In the genomic region with DNA sequence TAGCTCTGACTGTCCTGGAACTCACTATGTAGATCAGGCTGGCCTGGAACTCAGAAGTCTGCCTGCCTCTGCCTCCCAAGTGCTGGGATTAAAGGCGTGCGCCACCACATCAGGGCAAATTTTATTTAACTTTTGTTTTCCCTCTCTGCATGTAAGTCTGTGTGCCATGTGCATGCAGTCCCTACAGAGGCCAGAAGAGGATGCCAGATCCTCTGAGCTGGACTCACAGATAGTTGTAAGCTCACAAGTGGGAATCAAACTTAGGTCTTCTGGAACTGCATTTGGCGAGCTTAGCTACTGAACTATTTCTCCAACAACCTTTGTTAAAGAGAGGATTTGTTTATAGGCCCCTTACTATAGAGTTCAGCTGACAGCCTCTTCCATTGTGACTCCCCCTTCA, we compare ENCODE assay signal across 17 mouse cellular contexts. TPM values are rescaled to one million over a fixed set of nuclear protein-coding genes. Genes with fewer than 3 reads are reported as not detected.
DNase-seq lines count a peak whose midpoint lies in the region; ATAC-seq and TF ChIP-seq lines count a peak whose summit lies in the region.
"Had no signal": no experiment of that assay in that cellular context is flagged by ENCODE, and none has a peak within 500 bp of the region (broad histone marks: within the 10 kb centered on the region; RNA-seq: fewer than 3 reads in every experiment).

No protein-coding gene starts in this region.

- no peak overlapping the region for H3K27ac ChIP-seq in gastrocnemius, adult 2 months
- no peak overlapping the region for H3K27ac ChIP-seq in liver, postnatal 0 days (ENCODE audit: low read depth)
- no peak overlapping the region for H3K27ac ChIP-seq in liver, embryonic 12.5 days
- H3K27ac ChIP-seq in bone marrow, adult 2 months (ENCODE audit: control insufficient read depth, insufficient read depth, low read depth, low read length, poor library complexity) = no peak overlapping the region
- H3K27ac ChIP-seq: embryonic facial prominence, embryonic 13.5 days; forebrain, embryonic 10.5 days; limb, embryonic 13.5 days; midbrain, embryonic 15.5 days; neural tube, embryonic 12.5 days had no signal

- TF ChIP-seq EP300 in liver, postnatal 0 days (IDR thresholded peaks at IDR 0.05; ENCODE audit: low read depth) = no peak

- no peak overlapping the region for H3K4me3 ChIP-seq in gastrocnemius, adult 2 months
- no peak overlapping the region for H3K4me3 ChIP-seq in liver, postnatal 0 days (ENCODE audit: low read depth, low read length)
- no peak overlapping the region for H3K4me3 ChIP-seq in liver, embryonic 12.5 days
- H3K4me3 ChIP-seq in bone marrow, adult 2 months (replicated peaks; ENCODE audit: control insufficient read depth, low read depth, low read length) = no peak overlapping the region
- H3K4me3 ChIP-seq: embryonic facial prominence, embryonic 13.5 days; forebrain, embryonic 10.5 days; limb, embryonic 13.5 days; midbrain, embryonic 15.5 days; neural tube, embryonic 12.5 days had no signal

- DNase-seq in gastrocnemius, adult 2 months = no peak
- no peak for DNase-seq in gastrocnemius, postnatal 36 days
- no peak for DNase-seq in liver, postnatal 0 days
- peak; percentile 16 for DNase-seq in CD4-positive helper T cell, adult 2 months (ENCODE audit: low read depth, low spot score)
- no peak for DNase-seq in spleen, adult 18-20 months
- no peak for DNase-seq in adipocyte (ENCODE audit: low spot score)
- DNase-seq: cerebellum, adult 11 months; layer of hippocampus, postnatal 36 days; lung, postnatal 36 days had no signal

- intact Hi-C loops in gastrocnemius, adult 2 months (cut with DNase I) = loop anchor here (10.0 kb wide), 1 partner anchor 233 kb away; no protein-coding TSS in a partner anchor
- intact Hi-C loops in gastrocnemius, postnatal 36 days (cut with DNase I) = loop anchor here (10.0 kb wide), 1 partner anchor 233 kb away; no protein-coding TSS in a partner anchor

- WGBS in liver, postnatal 0 days (ENCODE audit: insufficient replicate concordance) = 81% methylated on average over 3 of the region's 3 CpGs
- WGBS in liver, embryonic 12.5 days (ENCODE audit: insufficient replicate concordance) = 80% methylated on average over 3 of the region's 3 CpGs
- WGBS in bone marrow, adult 2 months = 81% methylated on average over 3 of the region's 3 CpGs

- no peak for TF ChIP-seq POLR2A in bone marrow, adult 2 months (IDR thresholded peaks at IDR 0.05; ENCODE audit: borderline replicate concordance, control insufficient read depth, low read depth, low read length)

- H3K27me3 ChIP-seq in liver, postnatal 0 days (ENCODE audit: insufficient read depth, low read length) = no peaks in the 10 kb centered on the region
- H3K27me3 ChIP-seq in liver, embryonic 12.5 days (replicated peaks) = no peaks in the 10 kb centered on the region
- H3K27me3 ChIP-seq: embryonic facial prominence, embryonic 13.5 days; limb, embryonic 13.5 days; midbrain, embryonic 15.5 days; neural tube, embryonic 12.5 days had no signal

- TF ChIP-seq CTCF in gastrocnemius, adult 2 months (IDR thresholded peaks at IDR 0.05) = peak; percentile 21
- TF ChIP-seq CTCF in liver, postnatal 0 days (IDR thresholded peaks at IDR 0.05; ENCODE audit: low read depth) = peak; percentile 59
- TF ChIP-seq CTCF in bone marrow, adult 2 months (IDR thresholded peaks at IDR 0.05; ENCODE audit: control insufficient read depth, insufficient read depth, low read length) = 0 out of 2 replicates have a peak, but pooled peaks have one; percentile 9

- no peak overlapping the region for H3K4me2 ChIP-seq in liver, postnatal 0 days (ENCODE audit: low read depth, low read length)
- H3K4me2 ChIP-seq in liver, embryonic 12.5 days = no peak overlapping the region
- H3K4me2 ChIP-seq: embryonic facial prominence, embryonic 13.5 days; limb, embryonic 13.5 days; midbrain, embryonic 15.5 days; neural tube, embryonic 12.5 days had no signal

- H3K9me3 ChIP-seq in liver, postnatal 0 days (ENCODE audit: low read length) = no peaks in the 10 kb centered on the region
- H3K9me3 ChIP-seq in liver, embryonic 12.5 days (replicated peaks) = no peaks in the 10 kb centered on the region
- H3K9me3 ChIP-seq: embryonic facial prominence, embryonic 13.5 days; forebrain, embryonic 10.5 days; limb, embryonic 13.5 days; midbrain, embryonic 15.5 days; neural tube, embryonic 12.5 days had no signal

- H3K36me3 ChIP-seq in liver, postnatal 0 days (replicated peaks; ENCODE audit: insufficient read depth, low read length) = peaks cover 32% of the 10 kb centered on the region
- peaks cover 58% of the 10 kb centered on the region for H3K36me3 ChIP-seq in liver, embryonic 12.5 days

- peaks cover 26% of the 10 kb centered on the region for H3K4me1 ChIP-seq in liver, postnatal 0 days (ENCODE audit: insufficient read depth)
- H3K4me1 ChIP-seq in liver, embryonic 12.5 days = peaks cover 36% of the 10 kb centered on the region
- peaks cover 5% of the 10 kb centered on the region for H3K4me1 ChIP-seq in bone marrow, adult 2 months (ENCODE audit: control insufficient read depth, insufficient read depth, low read length)

- H3K9ac ChIP-seq in liver, postnatal 0 days (replicated peaks) = no peak overlapping the region
- no peak overlapping the region for H3K9ac ChIP-seq in liver, embryonic 12.5 days
- H3K9ac ChIP-seq: embryonic facial prominence, embryonic 13.5 days; limb, embryonic 13.5 days; midbrain, embryonic 15.5 days; neural tube, embryonic 12.5 days had no signal

- ATAC-seq in liver, postnatal 0 days = no peak
- ATAC-seq in liver, embryonic 12.5 days = no peak
- ATAC-seq: inflammation-experienced regulatory T-cells, adult 6 months; midbrain, embryonic 15.5 days had no signal

RNA-seq across cellular contexts. Expression of gene Wdr5, which starts 3.3 kb away (rescaled TPM):
- 10 to 100 TPM; 18.8 to 21.3 TPM for total RNA-seq in gastrocnemius, adult 2 months (2021)
- total RNA-seq in gastrocnemius, postnatal 36 days (2021) = 10 to 100 TPM; 14.5 to 16.8 TPM
- polyA plus RNA-seq in liver, postnatal 0 days (2015; fragmentation: Nextera tagmentation; extraction: Ambion mirVana) = 14.6 and 16.6 TPM in 2 replicates
- 47.2 and 47.3 TPM in 2 replicates for polyA plus RNA-seq in liver, embryonic 12.5 days (2016; fragmentation: Nextera tagmentation; extraction: Ambion mirVana)
- 30.2 and 41.6 TPM in 2 replicates for polyA plus RNA-seq in bone marrow, adult 2 months (2011; ENCODE audit: insufficient read depth, insufficient read length, low replicate concordance, missing spikeins)

RNA-seq across cellular contexts. Expression of gene Brd3, which starts 10.8 kb away (rescaled TPM):
- total RNA-seq in gastrocnemius, adult 2 months (2021) = 10 to 100 TPM; 20.8 to 32.2 TPM
- total RNA-seq in gastrocnemius, postnatal 36 days (2021) = 10 to 100 TPM; 18.7 to 19.5 TPM
- polyA plus RNA-seq in liver, postnatal 0 days (2015; fragmentation: Nextera tagmentation; extraction: Ambion mirVana) = 26.2 and 29.7 TPM in 2 replicates
- 38.5 and 39.0 TPM in 2 replicates for polyA plus RNA-seq in liver, embryonic 12.5 days (2016; fragmentation: Nextera tagmentation; extraction: Ambion mirVana)
- polyA plus RNA-seq in bone marrow, adult 2 months (2011; ENCODE audit: insufficient read depth, insufficient read length, low replicate concordance, missing spikeins) = 19.3 and 33.0 TPM in 2 replicates

Comparison
In these comparisons a context has a peak if more than half of its experiments do, and no peak if none do; other contexts are left out.
1. CTCF ChIP-seq: peak in every context shown above with its lines; median percentile 59 in liver, postnatal 0 days; 21 in gastrocnemius, adult 2 months; 9 in bone marrow, adult 2 months.